Mouse (Mus musculus) olfactory bulb, adult 2 months (tissue): ENCODE measurements at regions not wholly inside any gene's neighbourhood (a gene's known extent, or its start where the extent isn't known, plus 50 kb on each side); places are given as distances from the start of the nearest gene placed in this dataset.

Experiments
- CTCF ChIP-seq: fragments of 200-500 bp; IDR thresholded peaks from 2 replicates; pipeline ENCODE4 v1.5.1; 2012; ENCODE audit warnings: low read depth, mild to moderate bottlenecking, low read length, moderate library complexity; ENCODE audit not compliant: insufficient read depth
- POLR2A ChIP-seq: fragments of 200-500 bp; IDR thresholded peaks from 2 replicates; pipeline ENCODE4 v1.6.1; 2012; ENCODE audit warnings: mild to moderate bottlenecking, low read depth, low read length, moderate library complexity; ENCODE audit not compliant: insufficient read depth

DNA sequence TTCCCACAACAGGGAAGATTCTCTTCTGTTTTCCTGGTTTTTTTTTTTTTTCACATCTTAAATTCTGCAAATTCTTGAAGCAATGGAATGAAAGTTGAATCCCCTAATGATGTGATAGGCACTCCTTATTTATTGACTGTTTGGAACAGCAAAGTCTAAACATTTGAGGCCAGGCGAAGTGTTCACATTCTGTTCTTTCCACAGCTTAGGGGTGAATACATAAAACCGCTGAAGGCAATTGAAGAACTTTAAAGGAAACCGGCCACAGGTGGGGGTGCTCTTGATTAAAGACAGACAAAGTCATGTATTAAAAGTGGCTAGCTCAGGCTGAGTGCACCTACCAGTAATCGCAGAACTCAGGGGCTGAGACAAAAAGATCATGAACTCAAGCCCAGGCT lies 166.6 kb upstream of the Hnrnpa3 start:
- no peak for TF ChIP-seq CTCF
- TF ChIP-seq POLR2A = no peak
